ENCODE assay signal across 15 mouse cellular contexts in the genomic region with DNA sequence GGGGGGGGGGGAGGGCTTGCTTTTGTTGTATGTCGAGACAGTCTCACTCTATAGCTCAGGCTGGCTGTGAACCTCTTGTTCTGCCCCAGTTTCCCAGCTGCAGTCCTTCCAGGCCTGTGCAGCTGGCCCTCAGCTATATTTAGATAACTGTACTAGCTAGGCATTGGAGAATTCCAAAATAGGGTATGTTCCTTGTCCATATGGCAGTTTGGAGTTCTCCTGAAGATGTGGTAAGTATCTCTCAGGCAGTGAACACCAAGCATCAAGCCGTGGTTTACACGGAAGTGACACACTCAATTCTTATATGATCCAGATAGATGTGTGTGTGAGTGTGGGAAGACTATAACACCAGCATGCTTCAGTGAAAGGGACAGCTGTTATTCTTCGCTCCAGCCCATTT. TPM values are rescaled to one million over a fixed set of nuclear protein-coding genes. Genes with fewer than 3 reads are reported as not detected.
DNase-seq lines count a peak whose midpoint lies in the region; ATAC-seq and TF ChIP-seq lines count a peak whose summit lies in the region.
"Had no signal": no experiment of that assay in that cellular context is flagged by ENCODE, and none has a peak within 500 bp of the region (broad histone marks: within the 10 kb centered on the region; RNA-seq: fewer than 3 reads in every experiment).

No protein-coding gene starts in this region.

- intact Hi-C loops in left cerebral cortex, postnatal 14 days (cut with DNase I) = loop anchor here (5.0 kb wide), 1 partner anchor 244 kb away; the partner anchor contains the start of gene Optc

- no peak for ATAC-seq in kidney, embryonic 15.5 days (replicated peaks; ENCODE audit: low FRiP score)
- ATAC-seq: forebrain, embryonic 14.5 days; midbrain, embryonic 16.5 days had no signal

- no peak overlapping the region for H3K27ac ChIP-seq in kidney, embryonic 15.5 days
- H3K27ac ChIP-seq: embryonic facial prominence, embryonic 12.5 days had no signal

- no peak overlapping the region for H3K4me2 ChIP-seq in kidney, embryonic 15.5 days
- H3K4me2 ChIP-seq: embryonic facial prominence, embryonic 12.5 days had no signal

- 70% methylated on average over 4 of the region's 4 CpGs for WGBS in kidney, embryonic 15.5 days

- peak; percentile 52 to 64 for DNase-seq in frontal cortex, adult 2 months (ENCODE audit: extremely low spot score in 1 of 2, low spot score in 1 of 2)
- no peak for DNase-seq in frontal cortex, postnatal 14 days (ENCODE audit: low spot score in 2 of 2)
- peak; percentile 47 for DNase-seq in layer of hippocampus, adult 9-11 months
- DNase-seq in layer of hippocampus, postnatal 14 days (ENCODE audit: low spot score in 2 of 2) = no peak
- DNase-seq in left cerebral cortex, postnatal 14 days (ENCODE audit: low spot score in 2 of 2) = peak; percentile 33 to 82
- DNase-seq in gastrocnemius, postnatal 25 days = no peak
- DNase-seq: cerebellum, postnatal 10 days; kidney, adult 2 months; lung, postnatal 4 days had no signal

- no peak overlapping the region for H3K9ac ChIP-seq in kidney, embryonic 15.5 days
- H3K9ac ChIP-seq: embryonic facial prominence, embryonic 12.5 days had no signal

- no peaks in the 10 kb centered on the region for H3K27me3 ChIP-seq in E14TG2a.4 (ENCODE audit: insufficient read depth, low read length)
- H3K27me3 ChIP-seq in kidney, embryonic 15.5 days = no peaks in the 10 kb centered on the region
- H3K27me3 ChIP-seq: embryonic facial prominence, embryonic 12.5 days had no signal

- no peak for TF ChIP-seq CTCF in E14TG2a.4 (conservative IDR thresholded peaks at IDR 0.05; ENCODE audit: low read length)

- H3K4me1 ChIP-seq in E14TG2a.4 (replicated peaks; ENCODE audit: low read depth, low read length) = peaks cover 72% of the 10 kb centered on the region
- H3K4me1 ChIP-seq in kidney, embryonic 15.5 days = peaks cover 17% of the 10 kb centered on the region

- H3K9me3 ChIP-seq in E14TG2a.4 (ENCODE audit: low read length) = no peaks in the 10 kb centered on the region
- no peaks in the 10 kb centered on the region for H3K9me3 ChIP-seq in kidney, embryonic 15.5 days (replicated peaks)
- H3K9me3 ChIP-seq: embryonic facial prominence, embryonic 12.5 days had no signal

- peaks cover 23% of the 10 kb centered on the region for H3K36me3 ChIP-seq in E14TG2a.4 (ENCODE audit: insufficient read depth, low read length)
- H3K36me3 ChIP-seq in kidney, embryonic 15.5 days = peaks cover 13% of the 10 kb centered on the region

- peak overlapping the region; percentile 82 for H3K4me3 ChIP-seq in E14TG2a.4 (replicated peaks; ENCODE audit: low read length)
- H3K4me3 ChIP-seq in kidney, embryonic 15.5 days (replicated peaks) = no peak overlapping the region
- H3K4me3 ChIP-seq: embryonic facial prominence, embryonic 12.5 days had no signal

RNA-seq across cellular contexts. Expression of gene Gm38394, which starts 2.3 kb away (rescaled TPM):
- 4.1 and 4.3 TPM in 2 replicates for polyA plus RNA-seq in frontal cortex, adult 2 months (2012; rRNA removed)
- total RNA-seq in layer of hippocampus, postnatal 14 days (2021) = 10 to 100 TPM; 24.0 to 24.2 TPM
- total RNA-seq in left cerebral cortex, postnatal 14 days (2021) = 10 to 100 TPM; 24.9 to 26.0 TPM
- polyA plus RNA-seq in kidney, embryonic 15.5 days (2015; fragmentation: Nextera tagmentation; extraction: Ambion mirVana) = 5.1 and 5.3 TPM in 2 replicates
- total RNA-seq in gastrocnemius, postnatal 25 days (2021) = 10 to 100 TPM; 22.2 to 28.3 TPM

RNA-seq across cellular contexts. Expression of gene Zbed6, which starts 2.7 kb away (rescaled TPM):
- polyA plus RNA-seq in frontal cortex, adult 2 months (2012; rRNA removed) = 3.7 TPM in 2 replicates
- 1 to 10 TPM; 9.2 to 9.8 TPM for total RNA-seq in layer of hippocampus, postnatal 14 days (2021)
- 1 to 10 TPM; 5.5 to 6.0 TPM for total RNA-seq in left cerebral cortex, postnatal 14 days (2021)
- polyA plus RNA-seq in kidney, embryonic 15.5 days (2015; fragmentation: Nextera tagmentation; extraction: Ambion mirVana) = not detected in 2 replicates
- 1 to 10 TPM; 6.1 to 8.9 TPM for total RNA-seq in gastrocnemius, postnatal 25 days (2021)
- polyA plus RNA-seq: embryonic facial prominence, embryonic 12.5 days; forebrain, embryonic 14.5 days; midbrain, embryonic 16.5 days had no signal

RNA-seq across cellular contexts. Expression of gene Lax1, which starts 26.5 kb away (rescaled TPM):
- 0.82 and 0.92 TPM in 2 replicates for polyA plus RNA-seq in frontal cortex, adult 2 months (2012; rRNA removed)
- not detected for total RNA-seq in layer of hippocampus, postnatal 14 days (2021)
- under 1 TPM; 0.23 to 0.53 TPM for total RNA-seq in left cerebral cortex, postnatal 14 days (2021)
- 0.66 and 0.81 TPM in 2 replicates for polyA plus RNA-seq in kidney, embryonic 15.5 days (2015; fragmentation: Nextera tagmentation; extraction: Ambion mirVana)
- under 1 TPM in 1 of 2 experiments, not detected in 1; 0.35 TPM for total RNA-seq in gastrocnemius, postnatal 25 days (2021)
- total RNA-seq: layer of hippocampus, adult 18-20 months had no signal
- polyA plus RNA-seq: forebrain, embryonic 14.5 days had no signal

RNA-seq across cellular contexts. Expression of gene Snrpe, which starts 53.3 kb away (rescaled TPM):
- polyA plus RNA-seq in frontal cortex, adult 2 months (2012; rRNA removed) = 116 and 124 TPM in 2 replicates
- total RNA-seq in layer of hippocampus, postnatal 14 days (2021) = 10 to 100 TPM; 70.6 to 81.4 TPM
- total RNA-seq in left cerebral cortex, postnatal 14 days (2021) = 10 to 100 TPM; 62.4 to 68.3 TPM
- polyA plus RNA-seq in kidney, embryonic 15.5 days (2015; fragmentation: Nextera tagmentation; extraction: Ambion mirVana) = 699 and 775 TPM in 2 replicates
- 10 to 100 TPM; 49.4 to 55.1 TPM for total RNA-seq in gastrocnemius, postnatal 25 days (2021)

Comparison
In these comparisons a context has a peak if more than half of its experiments do, and no peak if none do; other contexts are left out.
1. DNase-seq: peak in frontal cortex, adult 2 months (2 of 2), layer of hippocampus, adult 9-11 months (single experiment) and left cerebral cortex, postnatal 14 days (2 of 2); none in frontal cortex, postnatal 14 days (0 of 2), layer of hippocampus, postnatal 14 days (0 of 2) and gastrocnemius, postnatal 25 days (single experiment).